Mouse (Mus musculus) cerebellum, adult 2 months (tissue): ENCODE measurements around the gene Trnp1. TPM values are rescaled to one million over a fixed set of nuclear protein-coding genes. Genes with fewer than 3 reads are reported as not detected.

Experiments
- DNase-seq, 2 experiments: peaks; one replicate each; pipeline ENCODE4 v3.0.0; 2021
- H3K27ac ChIP-seq: fragments of 200-500 bp; 2 replicates; pipeline ENCODE4 v1.5.1; 2012; ENCODE audit warnings: low read length, control low read depth, inconsistent platforms; ENCODE audit not compliant: insufficient read depth
- H3K27me3 ChIP-seq: fragments of 200-500 bp; 2 replicates; pipeline ENCODE4 v1.6.1; 2012; ENCODE audit warnings: inconsistent platforms, mild to moderate bottlenecking, low read length, moderate library complexity; ENCODE audit not compliant: control insufficient read depth, insufficient read depth
- H3K4me1 ChIP-seq: fragments of 200-500 bp; 2 replicates; pipeline ENCODE4 v1.6.1; 2011; ENCODE audit warnings: low read length; ENCODE audit not compliant: control insufficient read depth, insufficient read depth
- H3K4me3 ChIP-seq: fragments of 200-500 bp; replicated peaks from 2 replicates; pipeline ENCODE3; 2011; ENCODE audit warnings: mild to moderate bottlenecking, low read depth, low read length, control low read depth; ENCODE audit not compliant: insufficient read depth
- CTCF ChIP-seq: fragments of 200-500 bp; IDR thresholded peaks from 2 replicates; pipeline ENCODE4 v1.5.1; 2011; ENCODE audit warnings: low read depth, mild to moderate bottlenecking, control low read depth, low read length, moderate library complexity, borderline replicate concordance; ENCODE audit not compliant: insufficient read depth
- POLR2A ChIP-seq: fragments of 200-500 bp; IDR thresholded peaks from 2 replicates; pipeline ENCODE4 v1.6.1; 2011; ENCODE audit warnings: low read length, control low read depth, borderline replicate concordance; ENCODE audit not compliant: insufficient read depth
- WGBS: fragments of 180-500 bp; shearing (Covaris S2); methylation state at CpG from one replicate; pipeline ENCODE4 v1.1.7; 2018; 5-methylcytosine and 5-hydroxymethylcytosine counted together
- polyA plus RNA-seq: library from polyadenylated mRNA; depleted of rRNA; stranded (reverse); fragments of >200 nt; gene quantifications from 2 replicates; pipeline ENCODE4 v1.2.3, GENCODE M21; 2012

Gene Trnp1
- polyA plus RNA-seq, 1 experiment = 162 TPM

- WGBS = 48% methylated on average over 5 of the region's 5 CpGs
- H3K4me1 ChIP-seq = peaks cover 10% of the 10 kb centered on the region
- H3K4me3 ChIP-seq = no peak overlapping the region
- DNase-seq = no peak
- no peaks in the 10 kb centered on the region for H3K27me3 ChIP-seq
- H3K27ac ChIP-seq = no peak overlapping the region
- TF ChIP-seq CTCF = no peak
- no peak for TF ChIP-seq POLR2A
These were observed 6.0 kb upstream of the Trnp1 start for GRCm38 (mm10) chr4:133504300-133504699.

GRCm38 (mm10) chr4:133501514-133501913 is 3.2 kb upstream of the Trnp1 start:
- TF ChIP-seq POLR2A (no peak), CTCF (no peak)
- no peak for DNase-seq
- no peak overlapping the region for H3K27ac ChIP-seq
- no peak overlapping the region for H3K4me3 ChIP-seq
- no peaks in the 10 kb centered on the region for H3K4me1 ChIP-seq
- 60% methylated on average over 7 of the region's 7 CpGs for WGBS
- H3K27me3 ChIP-seq = no peaks in the 10 kb centered on the region

- TF ChIP-seq POLR2A = no peak
- TF ChIP-seq CTCF = no peak
- 1% methylated on average over 70 of the region's 70 CpGs for WGBS
- Histone ChIP-seq H3K4me3 (peak overlapping the region; percentile 92), H3K27me3 (no peaks in the 10 kb centered on the region), H3K27ac (peak overlapping the region; percentile 95), H3K4me1 (peaks cover 9% of the 10 kb centered on the region)
- DNase-seq = peak; percentile 60 to 73
These were observed 740 bp downstream of the Trnp1 start for GRCm38 (mm10) chr4:133497461-133498159.

GRCm38 (mm10) chr4:133496738-133497445 is 1.5 kb downstream of the Trnp1 start:
- WGBS = 5% methylated on average over 6 of the region's 6 CpGs
- H3K4me1 ChIP-seq = peaks cover 9% of the 10 kb centered on the region
- TF ChIP-seq CTCF (no peak), POLR2A (peak; percentile 44; the same call in 1 of the 2 replicates)
- peak overlapping the region; percentile 92 for H3K4me3 ChIP-seq
- H3K27me3 ChIP-seq = no peaks in the 10 kb centered on the region
- peak overlapping the region; percentile 95 for H3K27ac ChIP-seq
- DNase-seq = peak; percentile 64 to 75

- peak overlapping the region; percentile 95 for H3K27ac ChIP-seq
- WGBS = 7% methylated on average over 7 of the region's 7 CpGs
- H3K4me3 ChIP-seq = peak overlapping the region; percentile 92
These were observed 2.6 kb downstream of the Trnp1 start for GRCm38 (mm10) chr4:133495711-133496110.

GRCm38 (mm10) chr4:133494867-133495266 is 3.5 kb downstream of the Trnp1 start:
- H3K27me3 ChIP-seq = no peaks in the 10 kb centered on the region
- no peak for DNase-seq
- TF ChIP-seq POLR2A = no peak
- no peak for TF ChIP-seq CTCF
- WGBS = 70% methylated on average over 4 of the region's 4 CpGs
- peaks cover 9% of the 10 kb centered on the region for H3K4me1 ChIP-seq
- no peak overlapping the region for H3K27ac ChIP-seq
- no peak overlapping the region for H3K4me3 ChIP-seq

More at GRCm38 (mm10) chr4:133495711-133496110, 2.6 kb downstream of the Trnp1 start:
- no peaks in the 10 kb centered on the region for H3K27me3 ChIP-seq
- H3K4me1 ChIP-seq = peaks cover 9% of the 10 kb centered on the region
- no peak for TF ChIP-seq POLR2A
- TF ChIP-seq CTCF = no peak
- DNase-seq = peak; percentile 70 to 71

GRCm38 (mm10) chr4:133494432-133494831 is 3.9 kb downstream of the Trnp1 start:
- TF ChIP-seq CTCF = peak; percentile 81
- TF ChIP-seq POLR2A = no peak
- no peaks in the 10 kb centered on the region for H3K27me3 ChIP-seq
- H3K4me3 ChIP-seq = peak overlapping the region; percentile 54
- peaks cover 10% of the 10 kb centered on the region for H3K4me1 ChIP-seq
- DNase-seq = peak; percentile 79 to 89
- no peak overlapping the region for H3K27ac ChIP-seq
- WGBS = 1% methylated on average over 12 of the region's 12 CpGs

- WGBS = 20% methylated on average over 9 of the region's 12 CpGs
- TF ChIP-seq POLR2A = no peak
- no peak for TF ChIP-seq CTCF
- Histone ChIP-seq H3K27me3 (no peaks in the 10 kb centered on the region), H3K4me3 (peak overlapping the region; percentile 54), H3K4me1 (peaks cover 13% of the 10 kb centered on the region), H3K27ac (no peak overlapping the region)
- DNase-seq = no peak
These were observed 4.5 kb downstream of the Trnp1 start for GRCm38 (mm10) chr4:133493895-133494294.
